Mouse (Mus musculus) forebrain, postnatal 0 days (tissue): ENCODE measurements around the gene Gpank1. TPM values are rescaled to one million over a fixed set of nuclear protein-coding genes. Genes with fewer than 3 reads are reported as not detected.
A peak's percentile ranks its signal among the peaks of the same experiment; 100 is the strongest.

Source experiments
- ATAC-seq: fragments of 200-750 bp; cut with Nextera tagmentation; 2 replicates; pipeline ENCODE4 v1.8.0; 2017; ENCODE audit warnings: mild to moderate bottlenecking, moderate library complexity
- DNase-seq: peaks from one replicate; pipeline ENCODE4 v3.0.0-alpha.2; 2015
- H3K27ac ChIP-seq: fragments of 300-500 bp; sonication (generic); 2 replicates; pipeline ENCODE4 v1.5.1; 2014; ENCODE audit warnings: low read depth, mild to moderate bottlenecking, antibody characterized with exemption, low read length, moderate library complexity, mixed read lengths
- H3K27me3 ChIP-seq: fragments of 300-500 bp; sonication (generic); 2 replicates; pipeline ENCODE4 v1.6.1; 2014; ENCODE audit warnings: mild to moderate bottlenecking, low read length, mixed read lengths; ENCODE audit not compliant: insufficient read depth
- H3K36me3 ChIP-seq: fragments of 300-500 bp; sonication (generic); 2 replicates; pipeline ENCODE4 v1.6.1; 2014; ENCODE audit warnings: mild to moderate bottlenecking, moderate library complexity; ENCODE audit not compliant: insufficient read depth
- H3K4me1 ChIP-seq: fragments of 300-500 bp; sonication (generic); 2 replicates; pipeline ENCODE4 v1.6.1; 2014; ENCODE audit warnings: antibody characterized with exemption; ENCODE audit not compliant: insufficient read depth
- H3K4me2 ChIP-seq: fragments of 300-500 bp; sonication (generic); 2 replicates; pipeline ENCODE4 v1.6.1; 2014; ENCODE audit warnings: low read depth, mild to moderate bottlenecking, moderate library complexity
- H3K4me3 ChIP-seq: fragments of 300-500 bp; sonication (generic); 2 replicates; pipeline ENCODE4 v1.5.1; 2014; ENCODE audit warnings: low read depth, low read length, mixed read lengths
- H3K9ac ChIP-seq: fragments of 300-500 bp; sonication (generic); 2 replicates; pipeline ENCODE4 v1.6.1; 2014; ENCODE audit warnings: mild to moderate bottlenecking
- H3K9me3 ChIP-seq: fragments of 300-500 bp; sonication (generic); 2 replicates; pipeline ENCODE4 v1.6.1; 2016; ENCODE audit warnings: low read length
- CTCF ChIP-seq: sonication (generic); IDR thresholded peaks from 2 replicates; pipeline ENCODE4 v1.5.1; 2016; ENCODE audit warnings: antibody characterized with exemption, control low read depth, low read depth
- WGBS: fragments of 180-500 bp; shearing (Covaris S2); extraction: QIAGEN DNeasy Blood & Tissue Kit; methylation state at CpG from one replicate; pipeline ENCODE4 v1.1.7; 2014; 5-methylcytosine and 5-hydroxymethylcytosine counted together
- polyA plus RNA-seq: library from polyadenylated mRNA; unstranded; fragments of >200 nt; fragmentation: Nextera tagmentation; extraction: Ambion mirVana; gene quantifications from 2 replicates; pipeline ENCODE4 v1.2.1, GENCODE M21; 2015
- total RNA-seq: library from RNA; depleted of rRNA; stranded (reverse); fragments of >200 nt; gene quantifications from 2 replicates; pipeline ENCODE4 v1.2.3, GENCODE M21; 2014

Gpank1 gene
- total and polyA plus RNA-seq, 2 experiments from 2014 or later, result 16.9 to 19.7 TPM

GRCm38 (mm10) chr17:35088825-35089644, 32.2 kb upstream of the Gpank1 start, which contains the start of gene Abhd16a:
Gene Abhd16a, plus strand, starts transcription at chr17:35089263.
- no peaks in the 10 kb centered on the region for H3K9me3 ChIP-seq
- peak within 1 kb of the TSS; percentile 71 for H3K4me3 ChIP-seq
- ATAC-seq (peak; percentile 97), DNase-seq (peak; percentile 97)
- H3K9ac ChIP-seq, result peak within 1 kb of the TSS; percentile 90
- H3K27ac ChIP-seq, result peak within 1 kb of the TSS; percentile 99
- peaks cover 23% of the 10 kb centered on the region for H3K36me3 ChIP-seq
- peak within 1 kb of the TSS; percentile 61 for H3K4me2 ChIP-seq
- peaks cover 3% of the 10 kb centered on the region; the same call in 1 of the 2 replicates for H3K4me1 ChIP-seq
- WGBS, result 4% methylated on average over 66 of the region's 67 CpGs
- no peaks in the 10 kb centered on the region for H3K27me3 ChIP-seq
- 0 out of 2 replicates have a peak, but pooled peaks have one; percentile 6 for TF ChIP-seq CTCF

- H3K36me3 ChIP-seq, result peaks cover 31% of the 10 kb centered on the region
- H3K4me2 ChIP-seq, result peak overlapping the region; percentile 61
- DNase-seq (no peak), ATAC-seq (no peak)
- no peak for TF ChIP-seq CTCF
- no peaks in the 10 kb centered on the region for H3K27me3 ChIP-seq
- peaks cover 3% of the 10 kb centered on the region; the same call in 1 of the 2 replicates for H3K4me1 ChIP-seq
- peak overlapping the region; percentile 90 for H3K9ac ChIP-seq
- peak overlapping the region; percentile 99; the same call in 1 of the 2 replicates for H3K27ac ChIP-seq
- peak overlapping the region; percentile 71 for H3K4me3 ChIP-seq
- no peaks in the 10 kb centered on the region for H3K9me3 ChIP-seq
- 44% methylated on average over 8 of the region's 8 CpGs for WGBS
These were observed 30.9 kb upstream of the Gpank1 start for GRCm38 (mm10) chr17:35090166-35090932.

- H3K9ac ChIP-seq, result no peak overlapping the region
- 87% methylated on average over 14 of the region's 14 CpGs for WGBS
- no peaks in the 10 kb centered on the region for H3K27me3 ChIP-seq
- H3K9me3 ChIP-seq, result no peaks in the 10 kb centered on the region
- no peak overlapping the region for H3K4me2 ChIP-seq
- DNase-seq, result no peak
- TF ChIP-seq CTCF, result no peak
- H3K4me3 ChIP-seq, result no peak overlapping the region
- H3K4me1 ChIP-seq, result peaks cover 3% of the 10 kb centered on the region; the same call in 1 of the 2 replicates
- H3K27ac ChIP-seq, result no peak overlapping the region
- peaks cover 47% of the 10 kb centered on the region for H3K36me3 ChIP-seq
- no peak for ATAC-seq
These were observed 28.7 kb upstream of the Gpank1 start for GRCm38 (mm10) chr17:35092403-35093198.

GRCm38 (mm10) chr17:35094475-35095365, 26.5 kb upstream of the Gpank1 start:
- no peak for ATAC-seq
- no peaks in the 10 kb centered on the region for H3K9me3 ChIP-seq
- no peaks in the 10 kb centered on the region for H3K27me3 ChIP-seq
- H3K9ac ChIP-seq, result no peak overlapping the region
- WGBS, result 92% methylated on average over 15 of the region's 15 CpGs
- no peak overlapping the region for H3K4me3 ChIP-seq
- no peak for TF ChIP-seq CTCF
- no peak overlapping the region for H3K27ac ChIP-seq
- no peak for DNase-seq
- H3K4me2 ChIP-seq, result no peak overlapping the region
- H3K36me3 ChIP-seq, result peaks cover 66% of the 10 kb centered on the region
- H3K4me1 ChIP-seq, result peaks cover 3% of the 10 kb centered on the region; the same call in 1 of the 2 replicates

GRCm38 (mm10) chr17:35096597-35096996, 24.7 kb upstream of the Gpank1 start:
- H3K9me3 ChIP-seq, result no peaks in the 10 kb centered on the region
- no peaks in the 10 kb centered on the region for H3K27me3 ChIP-seq
- H3K27ac ChIP-seq, result no peak overlapping the region
- no peak for DNase-seq
- no peak for TF ChIP-seq CTCF
- no peak overlapping the region for H3K4me2 ChIP-seq
- no peak overlapping the region for H3K4me3 ChIP-seq
- ATAC-seq, result no peak
- H3K4me1 ChIP-seq, result no peaks in the 10 kb centered on the region
- H3K36me3 ChIP-seq, result peaks cover 81% of the 10 kb centered on the region
- H3K9ac ChIP-seq, result no peak overlapping the region
- 89% methylated on average over 12 of the region's 12 CpGs for WGBS

- no peaks in the 10 kb centered on the region for H3K9me3 ChIP-seq
- no peak overlapping the region for H3K4me3 ChIP-seq
- H3K27me3 ChIP-seq, result no peaks in the 10 kb centered on the region
- no peak for DNase-seq
- H3K4me1 ChIP-seq, result no peaks in the 10 kb centered on the region
- H3K36me3 ChIP-seq, result peaks cover 83% of the 10 kb centered on the region
- 78% methylated on average over 12 of the region's 12 CpGs for WGBS
- H3K4me2 ChIP-seq, result no peak overlapping the region
- no peak for TF ChIP-seq CTCF
- ATAC-seq, result no peak
- H3K27ac ChIP-seq, result no peak overlapping the region
- no peak overlapping the region for H3K9ac ChIP-seq
These were observed 24.0 kb upstream of the Gpank1 start for GRCm38 (mm10) chr17:35097164-35097655.
